Mouse (Mus musculus): Measurements from ENCODE around the gene Abhd12b.
"Not testable (repeated sequence)": the region's sequence is repeated elsewhere in the genome, so short reads cannot be mapped to it uniquely, and the experiment has no call there.

DNA sequence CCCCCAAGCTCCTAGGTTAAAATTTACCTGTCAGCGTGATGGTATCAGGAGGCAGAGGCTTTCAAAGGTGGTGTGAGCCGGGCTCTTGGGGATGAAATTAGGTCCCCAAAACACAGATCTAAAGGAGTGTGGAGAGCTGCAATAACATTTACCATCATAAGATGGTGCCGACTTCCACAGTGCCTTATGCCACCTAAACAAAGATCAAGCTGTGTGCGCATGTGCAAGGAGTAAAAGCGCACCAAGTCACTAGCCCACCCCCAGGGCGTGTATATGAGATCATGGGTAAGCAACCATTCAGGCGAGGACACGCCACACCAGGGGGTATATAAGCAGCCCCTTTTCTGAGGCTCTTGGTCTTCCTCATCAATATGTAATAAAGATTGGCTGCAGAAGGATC is 29.6 kb downstream of the Abhd12b start:
- not testable (repeated sequence) for TF ChIP-seq HCFC1 (IDR thresholded peaks at IDR 0.05; ENCODE audit: borderline replicate concordance, insufficient read depth, low read length); CHD2 (IDR thresholded peaks at IDR 0.05; ENCODE audit: low read depth, low read length); ZC3H11A (IDR thresholded peaks at IDR 0.05; ENCODE audit: borderline replicate concordance, low read depth, low read length); ZNF384 (IDR thresholded peaks at IDR 0.05; ENCODE audit: low read depth, low read length)

All from ES-E14 (cell line).